Mouse (Mus musculus): ENCODE measurements around the gene Jaml. TPM values are rescaled to one million over a fixed set of nuclear protein-coding genes. Genes with fewer than 3 reads are reported as not detected.
"Not testable (repeated sequence)": the region's sequence is repeated elsewhere in the genome, so short reads cannot be mapped to it uniquely, and the experiment has no call there.

Gene Jaml
- 1 to 10 TPM; 1.9 to 3.1 TPM for total RNA-seq (2021)
- long read RNA-seq, experiment 1, partial matches to known transcripts, result 0 of 1 reads
- long read RNA-seq, experiment 1, other reads (novel, unspliced or antisense), result 1 of 1 reads
- long read RNA-seq, experiment 2, partial matches to known transcripts, result 0 of 1 reads
- long read RNA-seq, experiment 2, other reads (novel, unspliced or antisense), result 0 of 1 reads

DNA sequence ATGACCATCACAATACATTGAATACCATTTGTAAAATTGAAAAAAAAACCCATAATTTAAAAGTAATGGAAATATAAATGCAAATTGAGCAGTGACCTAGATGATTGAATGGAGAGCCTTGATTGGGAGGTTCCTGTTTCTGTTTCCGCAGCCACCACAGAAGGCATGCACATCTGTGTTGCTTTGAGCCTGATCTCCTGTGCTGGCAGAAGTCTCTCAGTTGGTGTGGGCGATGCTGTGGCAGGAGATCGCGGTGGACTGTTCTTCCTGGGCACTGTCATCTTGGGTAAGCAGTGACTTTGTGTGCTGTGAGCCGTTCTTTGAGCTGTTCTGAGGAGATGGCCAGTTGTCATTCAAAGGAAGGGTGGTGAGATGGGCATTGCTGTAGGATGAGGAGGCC is at the start of gene Jaml:
Gene Jaml (plus strand): TSS at position 173 of the 400 bp plus-strand sequence.
- no peak for DNase-seq

DNA sequence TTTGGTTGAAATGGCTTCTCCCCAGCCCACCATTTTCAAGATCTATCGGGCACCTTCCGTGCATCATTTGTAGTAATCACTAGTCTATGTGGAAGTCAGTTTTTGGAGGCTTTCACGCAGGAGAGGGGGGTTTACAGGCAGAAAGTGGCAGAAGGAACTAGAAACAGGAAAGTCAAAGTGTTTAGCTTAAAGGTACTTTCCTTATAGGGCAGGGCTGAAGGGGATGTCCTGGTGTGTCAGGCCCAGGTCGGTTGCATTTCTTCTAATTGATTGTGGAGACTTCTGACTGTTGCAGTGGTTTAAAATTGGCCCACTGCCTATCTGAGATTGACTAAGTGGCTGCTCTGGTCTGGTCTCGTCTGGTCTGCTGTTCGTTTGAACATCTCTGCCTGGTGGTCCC is 48.6 kb upstream of the Jaml start:
- DNase-seq, result no peak

DNA sequence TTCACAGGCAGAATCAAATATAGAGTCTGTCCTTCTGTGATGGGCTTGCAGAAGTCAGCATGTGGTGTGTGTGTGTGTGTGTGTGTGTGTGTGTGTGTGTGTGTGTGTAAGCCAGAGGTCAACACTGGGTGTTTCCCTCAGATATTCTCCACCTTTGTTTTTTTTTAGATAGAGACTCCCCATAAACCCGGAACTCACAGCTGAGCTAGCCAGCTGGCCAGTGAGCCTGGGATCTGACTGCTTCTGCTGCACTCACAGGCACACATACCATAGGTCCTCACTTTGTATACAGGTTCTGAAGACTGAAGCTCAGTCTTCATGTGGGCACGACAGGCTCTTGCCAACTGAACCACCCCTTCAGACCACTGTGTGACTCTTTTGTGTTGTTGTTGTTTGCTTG is 46.7 kb upstream of the Jaml start:
- no peak for DNase-seq

DNA sequence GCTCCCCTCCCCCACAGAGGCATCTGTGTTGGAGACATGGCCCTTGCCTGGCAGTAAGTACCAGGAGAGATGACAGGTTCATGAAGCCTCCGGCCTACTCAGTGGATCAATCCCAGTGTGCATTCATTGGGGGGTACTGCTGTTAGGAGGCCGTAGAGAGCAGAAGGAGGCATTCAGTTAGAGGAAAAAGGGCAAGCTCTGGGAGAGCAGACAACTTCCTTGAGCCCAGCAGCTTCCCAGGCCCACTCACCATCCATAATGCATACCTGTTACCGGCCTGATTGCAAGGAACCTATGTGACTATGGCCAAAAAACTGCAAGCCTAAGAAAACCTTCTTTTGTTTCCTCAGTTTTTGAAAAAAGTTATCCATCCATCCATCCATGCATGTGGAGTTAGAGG is 44.5 kb upstream of the Jaml start:
- DNase-seq, result no peak

DNA sequence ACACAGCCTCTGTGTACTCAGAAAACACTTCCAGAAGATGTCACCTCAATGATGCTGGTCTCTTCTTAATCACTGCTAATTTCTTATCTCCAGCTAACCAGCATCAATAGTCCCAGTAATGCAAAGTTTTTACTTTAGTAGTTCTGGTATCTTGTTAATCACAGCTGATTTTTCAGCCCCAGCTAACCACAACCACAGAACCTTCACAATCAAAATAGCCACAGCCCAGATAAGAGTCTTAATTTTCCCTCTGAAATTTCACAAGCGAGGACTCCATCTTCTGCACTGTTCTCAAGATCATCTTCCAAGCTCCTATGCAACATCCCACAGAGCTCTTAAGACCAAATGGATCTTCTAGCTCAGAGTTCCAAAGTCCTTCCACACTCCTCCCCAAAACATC is 41.2 kb upstream of the Jaml start:
- DNase-seq, result not testable (repeated sequence)

DNA sequence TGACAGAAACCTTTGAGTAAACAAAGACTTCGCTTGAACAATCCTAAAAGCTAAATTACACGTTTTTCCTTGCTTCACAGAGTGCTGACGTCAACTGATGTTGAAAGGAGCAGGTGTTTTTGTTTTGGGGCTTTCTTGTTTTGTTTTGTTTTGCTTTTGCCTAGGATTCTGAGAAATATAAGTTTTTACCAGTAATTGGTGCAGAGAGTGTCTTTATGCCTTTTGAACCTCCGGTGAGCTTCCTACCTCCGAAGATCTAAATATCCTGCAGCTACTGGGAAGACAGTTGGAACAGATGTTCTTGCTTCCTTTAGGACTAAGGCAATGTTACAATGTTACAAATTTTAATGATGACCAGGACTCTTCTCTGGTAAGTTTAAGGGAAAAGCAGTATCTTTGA is 39.5 kb upstream of the Jaml start, which contains the start of gene Mpzl2:
Gene Mpzl2 (plus strand): TSS at position 301 of the 400 bp plus-strand sequence.
- DNase-seq, result no peak

DNA sequence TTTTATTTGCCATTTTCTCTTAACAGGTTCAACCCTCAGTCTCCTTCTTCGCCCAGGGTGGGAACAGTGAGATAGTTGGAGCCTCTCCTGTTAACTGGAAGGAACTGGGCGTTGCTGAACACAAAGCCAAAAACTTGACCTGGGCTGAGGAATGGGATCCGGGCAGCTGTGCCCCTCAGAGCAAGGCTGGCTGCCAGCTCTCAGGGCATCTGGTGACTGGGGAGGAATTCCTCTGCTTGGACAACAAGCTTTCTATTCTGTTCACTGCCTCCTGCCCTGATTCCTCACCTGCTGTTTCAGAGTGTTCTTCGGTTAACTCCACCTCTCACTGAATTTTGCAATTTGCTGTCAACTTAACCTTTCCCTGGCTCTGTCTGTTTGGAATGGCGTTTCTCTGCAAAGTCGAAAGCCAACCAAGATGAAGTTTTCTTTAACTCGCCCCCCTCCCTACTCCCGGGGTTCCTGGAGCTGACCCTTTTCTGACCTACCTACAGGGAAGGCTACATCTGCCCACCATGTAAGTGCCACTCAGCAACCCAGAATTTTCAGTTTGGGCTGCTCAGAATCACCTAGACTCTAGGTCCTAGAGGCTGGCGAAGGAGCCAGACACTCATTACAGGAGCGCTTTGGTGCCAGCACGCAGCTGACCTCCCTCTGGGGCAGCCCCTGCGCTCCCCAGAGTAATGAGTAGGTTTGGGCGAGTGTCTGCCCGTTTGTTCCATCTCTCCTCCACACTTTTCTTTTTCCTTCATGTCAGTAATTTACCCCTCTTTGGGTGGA is 38.7 kb upstream of the Jaml start:
- DNase-seq, result peak in 1 of 2 experiments; percentile 45

DNA sequence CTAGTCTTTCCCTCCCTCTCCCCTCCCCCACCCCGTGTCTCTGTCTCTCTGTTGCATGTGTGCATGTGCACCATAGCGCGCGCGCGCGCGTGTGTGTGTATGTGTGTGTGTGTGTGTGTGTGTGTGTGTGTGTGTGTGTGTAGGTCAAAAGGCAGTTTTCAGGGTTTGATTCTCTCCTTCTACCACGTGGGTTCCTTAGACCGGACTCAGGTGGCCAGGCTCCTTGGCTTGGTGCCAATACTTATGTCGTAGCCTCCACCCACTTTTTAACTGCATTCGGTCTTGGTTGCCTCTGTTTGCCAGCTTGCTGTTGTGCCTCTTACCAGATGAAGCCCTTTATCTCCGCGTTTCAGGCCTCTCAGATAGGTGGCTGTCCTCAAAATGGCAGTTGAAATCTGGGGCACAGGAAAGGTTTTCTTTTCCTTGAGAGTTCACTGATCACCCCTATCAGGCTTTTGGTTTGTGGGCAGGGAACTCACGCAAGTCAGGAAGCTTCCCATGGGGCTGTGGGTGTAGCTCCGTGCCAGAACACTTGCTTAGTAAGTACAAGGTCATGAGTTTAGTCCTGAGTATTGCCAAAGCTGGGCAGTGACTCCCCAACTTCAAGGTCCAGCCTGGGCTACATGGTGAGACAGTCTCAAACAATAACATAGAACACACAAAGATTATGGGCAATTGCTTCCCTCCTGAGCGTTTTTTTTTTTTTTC is 37.7 kb upstream of the Jaml start:
- peak in 1 of 2 experiments; percentile 30 for DNase-seq

DNA sequence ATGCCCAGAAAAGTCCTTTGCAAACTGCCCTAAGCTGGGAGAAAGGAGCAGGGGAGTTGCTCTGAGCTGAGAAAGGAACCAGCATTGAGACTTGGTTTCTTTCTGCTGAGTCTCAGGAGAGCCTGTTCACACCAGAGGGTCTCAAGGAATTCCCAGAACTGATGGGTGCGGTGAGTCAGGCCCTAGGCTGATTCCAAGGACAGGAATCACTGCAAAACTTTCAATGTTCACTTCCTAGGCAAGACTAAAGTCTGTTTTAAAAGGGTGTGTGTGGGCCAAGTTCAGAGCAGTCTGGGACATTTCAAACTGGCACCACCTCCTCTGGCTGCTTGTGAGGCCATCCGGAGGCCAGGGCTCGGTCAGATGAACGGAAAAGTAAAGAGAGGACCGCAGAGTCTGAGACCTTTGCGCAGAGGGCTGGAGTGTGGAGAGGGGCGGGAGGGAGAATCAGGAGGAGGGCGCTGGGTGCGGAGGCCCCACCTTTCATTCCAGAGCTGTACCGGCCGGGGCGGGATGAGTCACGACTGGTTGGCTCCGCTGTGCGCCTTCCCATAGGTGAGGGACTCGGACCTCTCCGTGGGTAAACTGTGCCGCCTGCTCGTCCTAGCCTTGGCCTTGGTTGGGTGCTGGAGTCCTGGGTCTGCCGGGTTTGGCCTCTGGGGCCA is 36.8 kb upstream of the Jaml start:
- peak; percentile 72 to 81 for DNase-seq

DNA sequence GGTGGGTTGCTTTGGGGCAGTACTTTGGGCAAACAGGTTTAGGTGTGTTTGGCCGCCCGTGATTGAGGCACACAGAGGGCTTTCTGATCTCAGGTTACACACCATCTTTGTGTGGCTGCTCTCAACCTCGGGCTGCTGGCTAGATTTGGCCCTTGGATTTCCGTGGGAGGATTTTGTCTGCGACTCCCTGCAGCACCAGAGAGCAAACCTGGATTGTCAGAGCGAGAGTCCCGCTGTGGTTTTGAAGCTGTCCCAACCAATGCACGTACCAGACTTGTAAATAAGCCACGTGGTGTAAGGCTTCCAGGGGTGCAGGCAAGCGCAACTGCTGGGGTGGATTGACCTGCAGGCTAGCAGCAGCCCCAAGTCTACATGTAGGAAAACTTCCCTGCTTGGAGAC is 36.0 kb upstream of the Jaml start:
- peak in 1 of 2 experiments; percentile 18 for DNase-seq

DNA sequence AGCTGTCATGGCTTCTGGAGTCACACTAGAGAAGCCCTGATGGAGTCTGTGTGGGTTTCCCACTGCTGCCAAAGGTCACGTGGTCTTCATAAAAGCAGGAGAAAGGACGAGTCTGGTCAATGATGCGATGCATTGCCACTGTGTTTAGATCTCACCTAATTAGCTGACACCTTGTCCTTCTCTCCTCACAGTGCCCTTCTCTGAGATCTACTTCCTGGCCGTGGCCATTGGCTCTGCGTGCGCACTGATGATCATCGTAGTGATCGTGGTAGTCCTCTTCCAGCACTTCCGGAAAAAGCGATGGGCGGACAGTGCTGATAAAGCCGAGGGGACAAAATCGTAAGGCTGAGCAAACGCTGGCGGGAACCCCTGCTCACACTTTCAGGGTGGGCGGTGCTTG is 32.0 kb upstream of the Jaml start:
- no peak for DNase-seq

DNA sequence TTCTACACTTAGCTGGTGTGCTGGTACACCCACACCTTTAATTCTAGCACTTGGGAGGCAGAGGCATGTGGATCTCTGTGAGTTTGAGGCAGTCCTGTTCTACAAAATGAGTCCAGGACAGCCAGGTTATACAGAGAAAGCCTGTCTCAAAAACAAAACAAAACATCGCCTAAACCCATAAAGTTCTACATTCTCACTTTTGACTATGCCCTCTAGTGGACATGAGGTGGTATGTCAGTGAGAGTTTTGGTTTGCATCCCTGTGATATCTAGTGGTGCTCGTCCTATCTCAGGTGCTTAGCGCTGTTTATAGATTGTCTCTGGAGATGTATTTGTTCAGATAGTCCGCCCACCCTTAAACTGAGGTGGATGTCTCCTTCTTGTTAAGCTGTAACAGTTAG is 30.5 kb upstream of the Jaml start:
- DNase-seq, result peak in 1 of 2 experiments; percentile 18

DNA sequence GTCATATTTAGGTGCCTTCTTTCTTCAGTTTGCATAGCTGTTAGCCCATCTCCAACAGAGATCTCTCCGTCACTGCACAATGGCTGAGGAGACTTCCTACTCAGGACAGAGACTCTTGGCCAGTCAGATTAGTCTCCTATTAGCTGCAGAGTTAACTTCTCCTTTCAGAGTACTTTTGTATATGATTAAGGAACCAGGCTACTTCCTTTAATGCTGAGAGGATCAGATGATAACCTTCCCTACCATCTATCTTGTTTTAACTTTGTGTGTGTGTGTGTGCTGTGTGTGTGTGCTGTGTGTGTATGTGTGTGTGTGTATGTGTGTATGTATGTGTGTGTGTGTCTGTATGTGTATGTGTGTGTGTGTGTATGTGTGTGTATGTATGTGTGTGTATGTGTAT is 29.3 kb upstream of the Jaml start:
- no peak for DNase-seq

DNA sequence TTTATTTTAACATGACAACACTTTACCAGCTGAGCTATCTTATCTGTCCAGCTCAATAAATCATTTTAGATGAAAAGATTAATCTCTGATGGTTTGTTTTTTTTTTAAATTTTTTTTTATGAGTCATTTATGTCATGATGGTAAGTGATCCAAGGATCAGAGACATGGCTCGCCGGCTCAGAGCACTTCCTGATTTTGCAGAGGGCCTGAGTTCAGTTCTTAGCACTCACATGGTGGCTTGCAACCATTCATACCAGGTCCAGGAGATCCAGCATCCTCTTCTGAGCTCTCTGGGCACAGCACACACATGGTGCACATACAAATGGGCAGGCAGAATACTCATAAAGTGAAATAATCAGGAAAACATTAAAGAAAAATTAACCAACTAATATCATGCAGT is 28.7 kb upstream of the Jaml start:
- DNase-seq, result no peak

DNA sequence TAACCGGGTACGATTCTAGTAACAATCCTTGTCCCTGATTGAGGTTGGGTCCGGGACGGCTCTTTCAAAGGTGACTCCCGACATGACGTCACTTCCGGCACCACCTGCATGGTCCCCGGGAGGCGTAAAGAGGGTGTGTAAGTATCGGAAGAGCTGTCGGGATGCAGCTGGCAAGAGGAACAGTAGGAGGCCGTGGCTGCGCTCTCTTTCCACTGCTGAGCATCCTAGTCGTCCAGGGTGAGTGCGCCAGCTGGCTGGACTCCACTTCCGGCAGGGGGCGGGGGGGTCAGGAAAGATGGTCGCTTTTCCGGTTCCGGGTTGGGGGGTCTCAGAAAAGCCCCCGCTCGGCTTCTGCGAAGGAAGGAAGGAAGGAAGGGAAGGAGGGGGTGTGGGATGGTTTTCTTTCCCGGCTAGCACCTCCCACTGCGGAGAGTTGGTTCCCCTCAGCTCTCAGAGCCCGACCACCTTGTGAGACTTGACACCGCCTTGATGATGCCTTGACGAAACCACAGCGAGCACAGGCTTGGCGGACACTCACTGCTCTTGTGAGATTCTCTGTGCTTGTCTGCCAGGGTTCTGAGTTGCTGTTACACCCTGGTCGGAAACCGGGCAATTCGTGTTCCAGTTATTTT is 23.8 kb upstream of the Jaml start, which contains the start of gene Mpzl3:
Gene Mpzl3 (plus strand): TSS at position 105 of the 632 bp plus-strand sequence.
- peak; percentile 79 to 89 for DNase-seq

DNA sequence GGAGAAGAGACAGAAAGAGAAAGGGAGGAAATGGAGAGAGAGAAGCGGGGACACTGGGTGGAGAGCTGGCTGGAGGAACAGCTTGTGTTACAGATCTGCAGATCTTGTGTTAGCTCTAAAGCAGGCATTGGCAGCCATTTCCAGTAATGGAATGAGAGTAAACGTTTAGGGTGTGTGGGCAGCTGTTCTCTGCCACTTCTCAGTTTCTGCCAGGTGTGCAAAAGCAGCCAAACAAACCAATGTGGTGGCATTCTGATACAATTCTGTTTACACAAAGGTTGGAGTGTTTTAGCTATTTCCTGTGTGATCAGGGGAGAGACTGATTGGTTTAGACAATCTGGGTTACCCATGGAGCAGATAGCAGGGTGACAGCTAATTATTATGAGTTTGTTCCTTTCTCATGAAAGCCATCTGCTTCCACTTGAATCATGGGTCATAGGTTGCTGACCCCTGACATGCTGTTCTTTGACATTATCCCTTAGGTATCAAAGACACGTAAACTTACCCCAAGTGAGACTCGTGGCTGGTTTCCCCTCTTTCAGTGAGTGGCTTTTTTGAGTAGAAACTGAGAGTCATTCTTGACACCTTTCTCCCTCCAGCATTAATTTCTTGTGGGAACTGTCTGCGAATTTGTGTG is 20.6 kb upstream of the Jaml start:
- DNase-seq, result no peak

DNA sequence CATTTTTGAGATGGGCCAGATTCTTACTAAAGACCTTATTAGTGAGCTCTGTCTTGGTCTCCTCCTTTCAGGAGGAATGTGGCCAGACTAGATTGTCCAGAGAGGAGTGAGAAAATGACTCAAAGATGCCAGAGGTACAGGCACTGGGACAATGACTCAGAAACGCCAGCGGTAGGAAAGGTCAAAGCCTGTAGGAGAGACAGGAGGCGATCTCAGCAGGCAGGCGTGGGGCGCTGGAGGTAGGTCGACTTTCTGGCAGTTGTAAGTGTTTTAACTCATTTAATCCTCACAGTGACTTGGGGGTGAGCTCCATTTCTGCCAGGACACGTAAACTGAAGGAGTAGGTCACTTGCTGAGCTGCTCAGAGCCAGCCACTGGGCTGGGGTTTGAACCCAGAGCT is 18.8 kb upstream of the Jaml start:
- DNase-seq, result peak; percentile 49 to 51

DNA sequence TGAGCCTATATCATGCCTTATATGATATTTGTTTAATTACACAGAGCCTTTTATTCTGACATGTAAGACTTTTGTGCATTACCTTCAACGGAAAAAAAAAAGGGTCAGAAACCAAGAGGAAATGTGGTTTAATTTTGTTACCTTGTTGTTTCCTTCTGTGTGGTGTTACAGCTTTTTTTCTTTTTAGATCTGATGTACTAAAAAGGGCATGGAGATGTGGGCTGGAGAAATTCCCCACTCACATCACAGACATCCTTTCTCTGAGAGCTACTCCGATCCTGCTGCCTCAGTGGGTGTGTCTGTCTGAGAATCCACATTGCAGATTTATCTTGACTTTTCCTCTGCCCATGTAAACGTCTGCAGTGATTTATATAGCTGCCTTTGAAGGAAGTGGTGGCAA is 16.3 kb upstream of the Jaml start:
- DNase-seq, result no peak

DNA sequence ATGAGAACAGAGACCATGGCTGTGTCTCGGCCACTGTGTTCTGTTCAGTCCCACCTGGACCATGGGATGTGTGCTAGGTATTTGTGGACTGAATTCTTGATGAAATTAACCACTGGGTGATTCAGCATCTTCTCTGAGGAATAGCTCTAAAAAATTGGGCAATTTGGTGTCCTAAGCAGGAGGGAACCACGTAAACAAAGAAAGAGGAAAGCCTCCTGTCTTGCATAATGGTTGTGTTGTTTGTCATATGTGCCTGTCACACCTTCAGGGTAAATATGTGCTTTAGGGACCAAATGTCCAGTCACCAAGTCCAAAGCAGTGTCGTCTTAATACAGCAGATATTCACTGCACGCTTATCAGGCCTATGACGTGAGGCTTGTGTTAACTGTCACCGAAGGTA is 14.6 kb upstream of the Jaml start:
- DNase-seq, result no peak

DNA sequence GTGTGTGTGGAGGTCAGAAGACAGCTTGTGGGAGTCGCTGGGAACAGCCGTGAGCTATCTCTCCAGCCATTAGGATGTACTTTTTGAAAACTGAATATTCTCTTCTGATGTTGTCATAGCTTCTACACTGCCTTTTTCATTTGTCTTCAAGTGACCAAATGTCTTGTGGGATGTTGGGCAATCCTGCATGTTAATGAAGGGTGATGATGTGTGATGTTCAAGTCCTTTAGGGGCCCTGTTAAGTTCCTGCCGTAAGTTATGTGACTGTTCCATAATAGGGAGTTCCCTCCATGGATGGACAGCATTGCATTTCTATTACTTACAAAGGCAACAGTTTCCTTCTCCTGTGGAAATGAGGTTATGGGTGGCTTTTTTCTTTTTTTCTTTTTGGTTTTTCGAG is 12.2 kb upstream of the Jaml start:
- DNase-seq, result no peak

DNA sequence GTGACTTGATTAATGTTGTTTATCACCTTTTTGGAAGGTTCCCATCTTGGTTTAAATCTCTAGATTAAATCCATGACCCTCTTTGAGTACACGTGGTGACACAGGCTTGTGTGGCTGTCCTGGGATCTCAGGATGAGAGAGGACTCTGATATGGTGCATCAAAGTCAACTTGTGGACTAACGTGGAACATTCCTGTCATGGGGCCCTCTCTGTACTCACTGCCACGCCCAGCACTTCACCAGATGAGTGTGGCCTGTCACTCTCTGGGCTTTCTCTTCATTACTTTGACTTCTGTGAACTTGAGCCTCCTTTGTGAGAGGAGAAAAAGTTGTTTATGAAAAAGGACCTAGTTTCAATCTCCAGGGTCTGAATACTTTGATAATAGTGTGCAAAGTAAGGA is 7.2 kb upstream of the Jaml start:
- no peak for DNase-seq

DNA sequence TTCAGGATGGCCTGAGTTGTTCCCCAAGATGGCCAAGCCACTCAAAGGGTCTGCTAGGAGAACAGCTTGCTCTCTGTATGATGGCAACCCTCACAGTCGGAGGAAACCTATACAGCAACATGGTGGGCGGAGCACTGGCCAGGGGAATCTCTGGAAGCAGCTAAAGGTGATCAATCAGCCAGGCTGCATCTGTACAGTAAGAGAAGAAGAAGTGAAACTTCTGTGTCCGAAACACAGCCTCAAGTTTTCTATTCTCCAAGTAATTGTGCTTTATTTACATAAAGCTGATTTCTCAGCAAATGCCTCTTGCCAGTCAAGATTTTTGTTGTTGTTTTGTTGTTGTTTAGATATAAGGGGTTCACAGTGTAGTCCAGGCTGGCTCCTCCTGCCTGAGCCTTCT is 1.1 kb upstream of the Jaml start:
- DNase-seq, result no peak

All from adrenal gland, postnatal 36 days (tissue).